Mouse (Mus musculus) forebrain, embryonic 11.5 days (tissue): ENCODE results near the gene Il17rb. TPM values are rescaled to one million over a fixed set of nuclear protein-coding genes. Genes with fewer than 3 reads are reported as not detected.

Source experiments
- ATAC-seq: fragments of 200-750 bp; cut with Nextera tagmentation; replicated peaks from 2 replicates; pipeline ENCODE4 v1.8.0; 2017; ENCODE audit warnings: moderate TSS enrichment; ENCODE audit not compliant: low FRiP score
- DNase-seq: peaks from one replicate; pipeline ENCODE4 v3.0.0-alpha.2; 2017; ENCODE audit warnings: low spot score
- H3K27ac ChIP-seq: fragments of 300-500 bp; sonication (generic); 2 replicates; pipeline ENCODE4 v1.5.1; 2014; ENCODE audit warnings: low read depth, low read length
- H3K27me3 ChIP-seq: fragments of 300-500 bp; sonication (generic); 2 replicates; pipeline ENCODE4 v1.6.1; 2014; ENCODE audit warnings: mild to moderate bottlenecking, low read length, mixed read lengths; ENCODE audit not compliant: control insufficient read depth, insufficient read depth
- H3K36me3 ChIP-seq: fragments of 300-500 bp; sonication (generic); 2 replicates; pipeline ENCODE4 v1.6.1; 2014; ENCODE audit warnings: mild to moderate bottlenecking, low read length, moderate library complexity, mixed read lengths; ENCODE audit not compliant: control insufficient read depth, insufficient read depth
- H3K4me1 ChIP-seq: fragments of 300-500 bp; sonication (generic); replicated peaks from 2 replicates; pipeline ENCODE4 v1.6.1; 2014; ENCODE audit warnings: low read length, mixed read lengths; ENCODE audit not compliant: control insufficient read depth, insufficient read depth
- H3K4me2 ChIP-seq: fragments of 300-500 bp; sonication (generic); 2 replicates; pipeline ENCODE4 v1.6.1; 2014; ENCODE audit warnings: low read depth, mild to moderate bottlenecking, low read length, moderate library complexity, mixed read lengths; ENCODE audit not compliant: severe bottlenecking
- H3K4me3 ChIP-seq: fragments of 300-500 bp; sonication (generic); 2 replicates; pipeline ENCODE4 v1.5.1; 2014; ENCODE audit warnings: low read depth, low read length
- H3K9ac ChIP-seq: fragments of 300-500 bp; sonication (generic); 2 replicates; pipeline ENCODE4 v1.6.1; 2014; ENCODE audit warnings: low read length
- H3K9me3 ChIP-seq: fragments of 300-500 bp; sonication (generic); 2 replicates; pipeline ENCODE4 v1.6.1; 2016; ENCODE audit warnings: low read length, mixed read lengths; ENCODE audit not compliant: control insufficient read depth
- WGBS: fragments of 180-500 bp; shearing (Covaris S2); extraction: QIAGEN DNeasy Blood & Tissue Kit; methylation state at CpG from one replicate; pipeline ENCODE4 v1.1.7; 2014; 5-methylcytosine and 5-hydroxymethylcytosine counted together
- polyA plus RNA-seq: library from polyadenylated mRNA; unstranded; fragments of >200 nt; fragmentation: Nextera tagmentation; extraction: Ambion mirVana; gene quantifications from 2 replicates; pipeline ENCODE4 v1.2.1, GENCODE M21; 2014

Gene Il17rb
- polyA plus RNA-seq, 1 experiment from 2014 or later: 1.5 TPM

DNA sequence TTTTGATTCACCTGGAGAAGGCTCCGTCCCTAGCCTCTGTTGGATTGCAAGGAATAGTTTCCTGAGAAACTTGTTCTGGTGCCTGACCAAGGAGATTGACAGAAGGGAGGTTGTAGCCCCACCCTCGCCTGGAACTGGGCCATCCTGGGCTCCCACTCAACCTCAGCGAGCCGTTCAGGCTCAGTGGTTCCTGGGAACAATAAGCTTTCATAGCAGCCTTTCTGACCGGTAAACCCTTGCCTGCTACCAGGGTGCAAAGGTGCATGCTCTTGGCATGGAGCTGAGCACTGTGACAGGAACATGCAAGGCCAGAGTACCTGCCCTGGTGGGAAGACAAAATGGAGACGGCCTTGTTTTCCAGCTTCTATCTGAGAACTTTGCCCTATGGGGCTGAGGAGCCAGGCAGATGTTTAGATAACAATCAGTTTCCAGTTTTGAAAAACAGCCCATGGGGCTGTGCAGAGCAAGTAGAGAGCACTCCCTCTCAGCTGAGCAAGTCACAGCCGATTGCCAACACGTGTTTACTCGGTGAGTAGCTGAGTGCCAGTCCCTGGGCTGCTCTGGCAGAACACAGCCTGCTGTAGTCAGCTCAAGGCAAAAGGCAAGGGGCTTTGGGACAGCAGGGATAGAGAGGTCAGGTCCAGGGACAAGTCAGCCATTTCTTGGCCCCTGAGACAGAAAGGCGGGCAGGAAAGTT is 1.3 kb upstream of the Il17rb start:
- no peak for ATAC-seq

DNA sequence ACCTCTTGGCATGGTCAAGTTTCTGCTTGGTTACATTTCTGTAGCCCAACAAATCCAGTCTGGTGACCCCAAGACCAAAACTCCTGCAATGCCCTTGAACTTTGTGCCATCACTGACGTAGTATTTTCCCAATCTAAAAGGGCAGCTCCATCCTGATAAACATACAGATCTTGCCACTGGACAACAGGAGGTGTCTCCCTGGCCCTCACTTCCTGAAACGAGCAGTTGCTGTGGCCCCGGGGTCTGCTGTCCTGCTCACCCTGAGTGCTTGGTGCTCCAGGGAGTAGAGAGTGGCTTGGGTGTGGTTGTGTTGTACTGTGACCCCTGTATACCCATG is 9.3 kb downstream of the Il17rb start:
- WGBS: 84% methylated on average over 3 of the region's 3 CpGs
- Histone ChIP-seq H3K4me3 (no peak overlapping the region), H3K27me3 (no peaks in the 10 kb centered on the region), H3K9me3 (no peaks in the 10 kb centered on the region), H3K27ac (no peak overlapping the region), H3K9ac (no peak overlapping the region), H3K4me2 (no peak overlapping the region), H3K36me3 (peaks cover 4% of the 10 kb centered on the region; the same call in 1 of the 2 replicates), H3K4me1 (no peaks in the 10 kb centered on the region)
- no peak for ATAC-seq
- DNase-seq: no peak

More for the DNA sequence above, 1.3 kb upstream of the Il17rb start:
- Histone ChIP-seq H3K27me3 (peaks cover 8% of the 10 kb centered on the region; the same call in 1 of the 2 replicates), H3K4me3 (no peak overlapping the region), H3K9me3 (no peaks in the 10 kb centered on the region), H3K4me2 (no peak overlapping the region), H3K9ac (no peak overlapping the region), H3K36me3 (no peaks in the 10 kb centered on the region), H3K27ac (no peak overlapping the region), H3K4me1 (0 out of 2 replicates have a peak, but pooled peaks cover 2% of the 10 kb centered on the region)
- WGBS: 84% methylated on average over 10 of the region's 10 CpGs
- DNase-seq: no peak

DNA sequence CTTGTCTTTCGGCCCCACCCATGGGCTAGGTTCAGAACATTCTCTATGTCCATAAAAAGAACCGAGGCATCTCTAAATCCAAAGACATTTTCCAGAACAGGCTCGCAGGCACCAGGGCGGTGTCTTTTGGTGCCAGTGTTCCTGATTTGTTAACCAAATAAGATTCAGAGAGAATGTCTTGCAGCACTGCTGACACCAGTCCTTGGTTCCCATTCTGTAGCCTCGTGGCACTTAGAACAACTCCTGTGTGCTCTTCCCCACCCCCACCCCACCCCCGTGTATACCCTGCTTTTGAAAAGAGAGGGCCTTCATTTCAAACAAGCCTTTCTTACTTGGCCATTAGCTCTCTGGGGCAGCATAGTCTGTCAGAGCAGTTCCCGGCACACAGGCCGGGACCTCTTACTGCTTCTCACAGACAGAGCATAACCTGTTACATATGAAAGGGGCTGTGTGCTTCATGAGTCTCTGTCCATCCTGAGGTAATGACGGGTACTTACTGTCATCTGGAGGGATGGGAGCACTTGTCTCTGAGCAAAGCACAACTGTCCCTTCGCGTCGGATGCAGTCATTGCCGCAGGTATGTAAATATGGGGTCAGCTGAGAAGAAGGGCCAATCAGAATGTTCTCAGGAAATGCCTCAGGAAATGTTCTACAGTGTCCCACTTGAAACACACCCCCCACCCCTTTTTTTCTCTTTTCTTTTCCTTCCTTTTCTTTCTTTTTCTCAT is 9.8 kb downstream of the Il17rb start:
- Histone ChIP-seq H3K27ac (no peak overlapping the region), H3K9me3 (no peaks in the 10 kb centered on the region), H3K36me3 (peaks cover 4% of the 10 kb centered on the region; the same call in 1 of the 2 replicates), H3K27me3 (no peaks in the 10 kb centered on the region), H3K9ac (no peak overlapping the region), H3K4me3 (no peak overlapping the region), H3K4me1 (no peaks in the 10 kb centered on the region), H3K4me2 (no peak overlapping the region)
- DNase-seq (no peak), ATAC-seq (no peak)
- 82% methylated on average over 13 of the region's 13 CpGs for WGBS

DNA sequence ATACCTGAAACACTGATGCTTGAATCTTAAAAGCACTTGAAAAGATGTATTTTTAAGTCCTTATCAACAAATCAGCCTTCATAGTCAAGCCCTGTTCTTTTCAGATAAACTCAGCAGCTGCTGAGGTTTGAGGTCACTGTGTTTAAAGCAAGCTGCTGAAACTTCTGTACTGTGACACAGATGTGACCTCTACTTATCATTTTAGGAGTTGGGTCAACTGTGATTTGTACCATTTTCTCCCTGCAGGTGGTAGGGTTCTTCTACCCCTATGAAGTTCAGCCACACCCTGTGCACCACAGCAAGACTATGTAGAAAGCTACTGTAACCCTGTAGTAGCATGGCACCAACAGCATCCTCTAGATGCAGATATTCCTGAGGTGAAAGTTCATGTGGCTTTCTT is 11.4 kb downstream of the Il17rb start:
- ATAC-seq: no peak
- Histone ChIP-seq H3K9ac (no peak overlapping the region), H3K4me2 (no peak overlapping the region), H3K4me3 (no peak overlapping the region), H3K27me3 (no peaks in the 10 kb centered on the region), H3K4me1 (no peaks in the 10 kb centered on the region), H3K9me3 (no peaks in the 10 kb centered on the region), H3K27ac (no peak overlapping the region), H3K36me3 (peaks cover 8% of the 10 kb centered on the region)
- no peak for DNase-seq

DNA sequence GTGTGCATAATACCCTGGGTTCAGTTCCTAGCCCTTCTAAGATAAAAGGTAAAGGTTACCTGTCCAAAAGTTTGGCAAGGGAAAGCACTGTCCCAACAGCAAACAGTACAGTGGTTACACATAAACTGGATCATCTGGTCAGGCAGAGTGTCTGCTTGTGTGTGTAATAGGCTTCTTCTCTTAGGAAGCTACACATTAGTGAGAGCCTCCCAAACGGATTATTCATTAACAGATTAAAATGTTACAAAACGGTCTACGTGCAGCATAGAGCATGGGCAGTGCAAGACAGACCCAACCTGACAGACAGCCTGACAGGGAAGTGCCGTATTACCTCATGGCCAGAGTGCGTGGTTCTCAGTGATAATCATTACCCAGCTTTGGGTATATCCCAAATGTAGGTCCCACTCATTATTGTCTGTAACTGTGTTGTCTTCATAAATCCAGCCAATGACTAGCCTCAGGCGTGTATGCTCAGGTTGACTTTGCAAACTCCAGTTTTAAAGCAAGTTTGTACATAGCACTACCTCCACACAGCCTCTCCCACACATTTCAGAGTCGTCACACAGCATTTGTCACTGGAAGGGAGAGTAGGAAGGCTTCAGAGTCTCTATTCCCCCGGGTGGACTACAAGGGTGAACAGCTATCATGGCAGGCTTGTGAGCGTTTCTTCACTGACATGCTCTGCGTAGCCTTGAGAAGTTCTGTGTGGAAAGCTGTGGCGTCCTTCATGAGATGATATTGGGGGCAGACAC is 12.5 kb downstream of the Il17rb start:
- H3K27ac ChIP-seq: no peak overlapping the region
- H3K27me3 ChIP-seq: no peaks in the 10 kb centered on the region
- H3K4me1 ChIP-seq: no peaks in the 10 kb centered on the region
- H3K36me3 ChIP-seq: peaks cover 8% of the 10 kb centered on the region
- no peak overlapping the region for H3K4me3 ChIP-seq
- no peaks in the 10 kb centered on the region for H3K9me3 ChIP-seq
- DNase-seq (no peak), ATAC-seq (no peak)
- WGBS: 93% methylated on average over 11 of the region's 11 CpGs
- no peak overlapping the region for H3K4me2 ChIP-seq
- H3K9ac ChIP-seq: no peak overlapping the region

DNA sequence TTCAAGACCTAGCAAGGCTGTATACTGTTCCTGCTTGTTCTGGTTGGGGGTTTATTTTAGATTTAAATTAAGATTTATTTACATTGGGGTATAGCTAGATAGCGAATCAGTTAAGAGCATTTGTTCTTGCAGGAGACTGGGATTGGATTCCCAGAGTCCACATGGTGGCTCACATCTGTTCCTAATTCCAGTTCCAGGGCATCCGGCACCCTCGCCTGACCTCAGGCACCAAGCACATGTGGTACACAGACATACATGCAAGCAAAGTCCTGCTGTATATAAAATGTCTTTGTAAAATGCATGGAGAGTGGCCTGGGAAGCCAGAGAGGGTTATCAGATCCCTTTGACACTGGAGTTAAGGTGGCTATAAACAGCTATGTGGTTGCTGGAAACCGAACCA is 13.7 kb downstream of the Il17rb start:
- H3K9ac ChIP-seq: no peak overlapping the region
- no peaks in the 10 kb centered on the region for H3K4me1 ChIP-seq
- no peak overlapping the region for H3K27ac ChIP-seq
- no peak overlapping the region for H3K4me3 ChIP-seq
- DNase-seq (no peak), ATAC-seq (no peak)
- H3K9me3 ChIP-seq: no peaks in the 10 kb centered on the region
- WGBS: 74% methylated on average over 4 of the region's 4 CpGs
- no peak overlapping the region for H3K4me2 ChIP-seq
- no peaks in the 10 kb centered on the region for H3K27me3 ChIP-seq
- H3K36me3 ChIP-seq: peaks cover 13% of the 10 kb centered on the region

DNA sequence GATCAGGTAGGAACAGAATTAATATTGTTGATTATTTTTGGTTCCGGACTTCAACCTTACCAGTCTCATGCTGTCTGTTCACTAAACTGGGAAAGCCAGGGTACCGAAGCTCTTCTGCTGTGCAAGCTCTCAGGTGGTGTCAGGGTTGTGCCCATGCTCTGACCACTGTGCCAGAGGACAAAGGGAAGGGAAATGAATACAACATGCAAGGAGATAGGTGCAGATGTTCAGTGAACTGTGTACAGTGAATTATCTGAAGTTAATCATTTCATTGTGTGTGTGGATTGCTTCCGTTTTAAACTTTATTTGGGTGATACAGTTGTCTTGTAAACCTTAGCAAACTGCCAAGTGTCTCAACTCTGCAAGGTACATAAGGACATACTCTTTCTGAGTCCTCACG is 20.4 kb downstream of the Il17rb start:
- Histone ChIP-seq H3K27ac (no peak overlapping the region), H3K9ac (no peak overlapping the region), H3K9me3 (no peaks in the 10 kb centered on the region), H3K27me3 (no peaks in the 10 kb centered on the region), H3K4me2 (no peak overlapping the region), H3K4me3 (no peak overlapping the region), H3K36me3 (peaks cover 30% of the 10 kb centered on the region), H3K4me1 (no peaks in the 10 kb centered on the region)
- no peak for DNase-seq
- no peak for ATAC-seq
- 98% methylated on average over 4 of the region's 4 CpGs for WGBS

DNA sequence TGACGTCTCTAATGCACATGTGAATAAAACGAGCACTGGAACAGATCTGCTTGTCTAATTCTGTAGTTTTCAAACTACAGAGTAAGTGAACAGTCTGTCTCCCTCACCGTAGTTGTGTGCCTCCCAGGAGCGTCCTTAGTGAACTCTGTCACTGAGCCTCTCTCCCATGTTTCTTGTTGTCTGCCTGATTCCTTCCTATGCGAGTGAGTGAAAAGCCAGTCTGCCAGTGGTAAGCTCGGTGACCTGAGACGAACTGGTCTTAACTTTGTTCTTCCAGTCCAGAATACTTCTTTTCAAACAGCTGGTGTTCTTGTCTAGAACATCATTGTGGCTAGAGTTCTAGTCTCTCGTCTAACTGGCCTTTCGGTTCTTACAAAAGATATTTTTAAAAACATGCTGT is 21.0 kb downstream of the Il17rb start:
- Histone ChIP-seq H3K9ac (no peak overlapping the region), H3K4me3 (no peak overlapping the region), H3K4me2 (no peak overlapping the region), H3K36me3 (peaks cover 28% of the 10 kb centered on the region), H3K9me3 (no peaks in the 10 kb centered on the region), H3K27me3 (no peaks in the 10 kb centered on the region), H3K27ac (no peak overlapping the region), H3K4me1 (no peaks in the 10 kb centered on the region)
- no peak for ATAC-seq
- no peak for DNase-seq
- WGBS: 90% methylated on average over 9 of the region's 9 CpGs
